ENCODE assay signal across 8 mouse cellular contexts in genomic region chr14:121059266-121059665, GRCm38 (mm10). TPM values are rescaled to one million over a fixed set of nuclear protein-coding genes. Genes with fewer than 3 reads are reported as not detected.
DNase-seq lines count a peak whose midpoint lies in the region; ATAC-seq and TF ChIP-seq lines count a peak whose summit lies in the region.
"Had no signal": no experiment of that assay in that cellular context is flagged by ENCODE, and none has a peak within 500 bp of the region (broad histone marks: within the 10 kb centered on the region; RNA-seq: fewer than 3 reads in every experiment).

No protein-coding gene starts in this region.

- no peaks in the 10 kb centered on the region for H3K27me3 ChIP-seq in hindbrain, embryonic 16.5 days (replicated peaks; ENCODE audit: control insufficient read depth, insufficient read depth, low read length)

- 25% methylated on average over 10 of the region's 10 CpGs for WGBS in hindbrain, embryonic 16.5 days

- H3K4me3 ChIP-seq in gastrocnemius, adult 2 months: 0 out of 2 replicates have a peak overlapping the region, but pooled peaks have one; percentile 25
- H3K4me3 ChIP-seq in hindbrain, embryonic 16.5 days (ENCODE audit: low read length): no peak overlapping the region

- peak; percentile 81 for DNase-seq in Muller cell, postnatal 12 days (ENCODE audit: inconsistent ontology term)
- peak; percentile 90 for DNase-seq in adrenal gland, adult 2 months
- peak; percentile 80 for DNase-seq in gastrocnemius, adult 2 months
- DNase-seq in ovary, postnatal 36 days (ENCODE audit: low spot score): peak; percentile 38
- no peak for DNase-seq in left cerebral cortex, adult 8-10 months (ENCODE audit: low spot score in 2 of 2)

- intact Hi-C loops in gastrocnemius, adult 2 months (cut with DNase I): no loop called here

- H3K9me3 ChIP-seq in hindbrain, embryonic 16.5 days (ENCODE audit: control insufficient read depth, low read length): no peaks in the 10 kb centered on the region

- ATAC-seq in hindbrain, embryonic 16.5 days: peak; percentile 24
- no peak for ATAC-seq in megakaryocyte, adult 5-6 weeks (ENCODE audit: poor library complexity, severe bottlenecking)

- H3K4me1 ChIP-seq in hindbrain, embryonic 16.5 days (ENCODE audit: control insufficient read depth, insufficient read depth, low read depth, low read length): peaks cover 42% of the 10 kb centered on the region

- no peak overlapping the region for H3K4me2 ChIP-seq in hindbrain, embryonic 16.5 days (ENCODE audit: low read length)

- H3K27ac ChIP-seq in gastrocnemius, adult 2 months: peak overlapping the region; percentile 56
- no peak overlapping the region for H3K27ac ChIP-seq in hindbrain, embryonic 16.5 days (ENCODE audit: low read depth, low read length)
- H3K27ac ChIP-seq: liver, embryonic 14.5 days had no signal

- H3K36me3 ChIP-seq in hindbrain, embryonic 16.5 days (ENCODE audit: control insufficient read depth, insufficient read depth, low read length): no peaks in the 10 kb centered on the region

- no peak overlapping the region for H3K9ac ChIP-seq in hindbrain, embryonic 16.5 days (ENCODE audit: low read depth, low read length)
- H3K9ac ChIP-seq: liver, embryonic 14.5 days had no signal

- no peak for TF ChIP-seq CTCF in gastrocnemius, adult 2 months (IDR thresholded peaks at IDR 0.05)

RNA-seq across cellular contexts. Expression of gene Farp1, which starts 24.3 kb away (rescaled TPM):
- 10 to 100 TPM; 18.0 to 24.0 TPM for total RNA-seq in adrenal gland, adult 2 months (2021)
- polyA plus RNA-seq in adrenal gland, adult 2 months (2012; rRNA removed): 7.4 and 10.9 TPM in 2 replicates
- 1 to 10 TPM; 5.7 to 6.2 TPM for total RNA-seq in gastrocnemius, adult 2 months (2021)
- 28.9 and 36.0 TPM in 2 replicates for polyA plus RNA-seq in hindbrain, embryonic 16.5 days (2015; fragmentation: Nextera tagmentation; extraction: Ambion mirVana)
- 0.33 and 0.75 TPM in 2 replicates for total RNA-seq in megakaryocyte, adult 5-6 weeks (2015)
- 0.37 and 1.8 TPM in 2 replicates for total RNA-seq in megakaryocyte, adult 5-6 weeks (2017)
- 100 to 1,000 TPM; 125 to 132 (median 132) TPM for total RNA-seq in left cerebral cortex, adult 8-10 months (2022)

Comparison
In these comparisons a context has a peak if more than half of its experiments do, and no peak if none do; other contexts are left out.
1. DNase-seq: peak in Muller cell, postnatal 12 days (single experiment), adrenal gland, adult 2 months (single experiment), gastrocnemius, adult 2 months (single experiment) and ovary, postnatal 36 days (single experiment); none in left cerebral cortex, adult 8-10 months (0 of 2).
2. RNA of gene Farp1, which starts 24.3 kb away (total RNA-seq): 125 to 132 TPM in left cerebral cortex, adult 8-10 months; 18.0 to 24.0 TPM in adrenal gland, adult 2 months, 5.7 to 6.2 TPM in gastrocnemius, adult 2 months and 0.33 to 1.8 TPM in megakaryocyte, adult 5-6 weeks; every median in the first group is over 4 times any median in the second.